Mouse (Mus musculus) CD4-positive helper T cell, adult 2 months (primary cell): Measurements from ENCODE around the gene B4galnt1.
A peak's percentile ranks its signal among the peaks of the same experiment; 100 is the strongest.
"Not testable (repeated sequence)": the region's sequence is repeated elsewhere in the genome, so short reads cannot be mapped to it uniquely, and the experiment has no call there.

Source experiments
- DNase-seq: peaks from one replicate; pipeline ENCODE4 v3.0.0-alpha.2; 2012; ENCODE audit warnings: low read depth, missing footprints, low spot score

Gene B4galnt1

DNA sequence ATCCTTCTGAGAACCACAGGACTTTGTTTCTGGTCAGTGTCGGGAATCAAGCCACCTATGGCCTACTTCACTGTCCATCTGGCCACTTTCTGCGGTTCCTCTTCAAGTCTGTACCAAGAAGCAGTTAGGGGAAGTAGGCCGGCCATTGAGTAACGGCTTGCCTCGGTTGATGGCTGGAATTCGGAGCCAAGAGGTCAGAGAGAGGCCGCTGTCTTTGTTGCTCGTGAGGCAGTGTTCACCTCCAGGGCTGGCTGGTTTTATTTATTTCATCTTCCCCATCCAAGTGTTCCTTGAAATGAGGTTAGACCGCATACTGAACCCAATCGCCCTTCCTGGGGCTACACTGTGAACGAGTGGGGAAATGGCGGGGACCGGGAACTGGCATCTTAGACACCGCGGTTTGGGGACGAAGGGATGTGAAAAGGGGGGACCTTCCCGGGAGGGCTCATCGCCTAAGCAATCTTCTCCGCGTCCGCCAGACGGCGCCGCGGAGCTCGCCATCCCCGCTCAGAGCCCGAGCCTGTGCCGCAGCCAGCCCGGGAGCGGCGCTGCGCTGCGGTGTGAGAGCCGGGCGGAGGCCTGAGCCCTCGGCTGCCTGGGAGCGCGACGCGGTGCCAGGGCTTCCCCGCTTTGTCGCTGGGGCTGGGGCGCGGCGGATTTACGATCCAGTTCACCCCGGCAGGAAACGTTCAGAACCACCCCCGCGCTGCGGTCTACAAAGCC is at the start of gene B4galnt1:
Gene B4galnt1, plus strand, starts transcription at position 595 of the 723 bp plus-strand sequence.
- peak; percentile 95 for DNase-seq

DNA sequence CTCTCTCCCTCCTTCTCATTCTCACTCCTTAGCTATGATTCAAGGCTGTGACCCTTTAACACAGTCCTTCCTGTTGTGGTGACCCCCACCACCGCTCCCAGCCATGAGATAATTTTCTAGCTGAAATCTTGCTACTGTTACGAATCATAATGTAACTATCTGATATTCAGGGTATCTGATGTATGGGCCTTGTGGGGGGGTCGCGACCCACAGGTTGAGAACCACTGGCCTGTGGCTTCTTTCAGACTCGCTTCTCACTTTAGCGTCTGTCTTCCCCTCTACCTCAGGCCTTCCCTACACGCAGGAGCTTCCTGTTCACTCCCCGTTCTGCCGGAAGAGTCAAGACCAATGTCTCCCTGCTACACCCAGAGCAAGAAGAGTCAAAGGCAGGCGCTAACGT is 46.6 kb upstream of the B4galnt1 start:
- no peak for DNase-seq

DNA sequence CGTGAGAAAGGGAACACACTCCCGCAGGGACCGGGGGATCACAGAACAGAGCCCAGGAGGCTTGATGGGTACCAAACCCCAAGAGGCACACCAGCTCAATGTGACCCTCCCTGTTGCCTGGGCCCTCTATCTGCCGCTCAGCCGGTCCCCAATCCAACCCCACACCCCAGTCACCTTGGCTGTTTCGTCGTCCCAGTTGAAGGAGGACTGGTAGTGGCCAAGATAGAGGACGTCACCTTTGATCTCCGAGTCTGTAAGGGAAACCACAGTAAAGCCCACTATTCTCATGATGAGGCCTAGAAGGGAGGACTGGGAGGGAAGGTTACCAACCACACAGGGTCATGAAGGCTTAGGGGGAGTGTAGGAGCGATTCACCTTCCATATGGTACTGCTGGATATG is 45.8 kb upstream of the B4galnt1 start:
- no peak for DNase-seq

DNA sequence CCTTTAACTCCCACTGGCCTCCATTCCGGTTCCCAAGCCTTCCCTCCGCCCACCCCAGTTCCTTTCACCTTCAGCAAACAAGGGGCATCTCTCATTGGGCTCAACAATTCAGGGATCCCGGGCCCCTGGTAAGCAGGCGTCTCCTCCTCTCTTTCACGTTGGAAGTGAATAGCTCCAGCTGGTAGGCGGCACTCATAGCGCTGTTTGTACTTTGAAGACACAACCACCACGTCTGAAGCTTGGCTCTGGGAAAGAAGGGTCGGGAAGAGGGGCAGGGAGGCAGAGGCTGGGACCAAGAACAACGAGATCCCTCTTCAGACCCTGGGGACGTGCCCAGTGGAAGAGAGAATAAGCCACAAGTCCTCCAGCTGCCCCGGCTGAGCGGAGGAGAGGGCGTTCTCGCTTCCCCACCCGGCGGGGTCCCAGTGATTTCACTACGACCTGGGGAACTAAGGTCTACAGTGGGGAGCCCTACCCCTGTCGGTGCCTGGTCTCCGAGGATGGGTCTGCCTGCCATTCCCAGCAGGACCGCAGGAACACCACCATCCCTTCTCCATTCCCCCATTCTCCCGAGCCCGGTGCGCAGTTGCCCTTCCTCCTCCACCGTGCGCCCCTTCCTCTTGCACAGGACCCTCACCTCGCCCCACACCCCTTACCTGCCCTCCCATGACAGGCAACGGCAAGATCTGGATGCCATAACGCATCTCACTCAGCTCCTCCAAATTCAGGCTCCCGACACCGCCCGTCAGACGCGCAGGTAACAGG is 44.5 kb upstream of the B4galnt1 start:
- DNase-seq = no peak

DNA sequence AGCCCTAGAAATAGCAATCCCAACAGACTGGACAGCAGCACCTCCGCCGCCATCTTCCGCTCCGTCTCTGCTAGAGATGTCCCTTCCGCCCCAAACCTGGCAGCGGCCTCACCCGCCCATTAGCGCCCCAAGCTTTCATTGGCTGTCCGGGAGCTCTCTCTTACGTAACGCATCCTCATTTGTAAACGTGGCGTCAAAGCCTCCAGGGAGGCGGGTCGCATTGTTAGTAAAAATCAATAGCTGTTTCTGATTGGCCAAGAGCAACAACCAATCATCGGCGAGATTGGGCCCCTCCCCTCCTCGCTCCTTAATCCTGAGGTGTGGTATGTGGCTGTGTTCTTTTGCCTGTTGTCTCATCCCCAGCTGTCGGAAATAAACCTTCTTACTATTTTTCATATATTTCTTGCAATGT is 44.0 kb upstream of the B4galnt1 start, which contains the start of gene Os9:
Gene Os9, minus strand, starts transcription at position 66 of the 412 bp plus-strand sequence.
- peak; percentile 98 for DNase-seq

DNA sequence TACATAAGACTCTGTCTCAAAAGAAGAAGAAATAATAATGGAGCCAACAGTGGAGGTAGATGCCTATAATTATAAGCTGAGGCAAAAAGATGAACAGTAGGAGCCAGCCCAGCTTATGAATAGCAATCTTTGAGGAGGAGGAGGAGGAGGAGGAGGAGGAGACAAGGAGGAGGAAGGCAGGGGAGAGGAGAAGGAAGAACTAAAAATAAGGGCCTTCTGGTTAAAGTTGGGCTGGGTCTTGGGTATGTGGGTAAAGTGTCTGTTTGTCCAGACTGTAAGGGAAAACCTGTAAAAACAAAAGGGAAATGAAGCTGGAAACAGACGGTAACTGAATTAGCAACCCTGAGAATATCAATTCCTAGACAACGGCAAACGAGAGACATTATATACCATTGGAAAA is 43.0 kb upstream of the B4galnt1 start:
- no peak for DNase-seq

DNA sequence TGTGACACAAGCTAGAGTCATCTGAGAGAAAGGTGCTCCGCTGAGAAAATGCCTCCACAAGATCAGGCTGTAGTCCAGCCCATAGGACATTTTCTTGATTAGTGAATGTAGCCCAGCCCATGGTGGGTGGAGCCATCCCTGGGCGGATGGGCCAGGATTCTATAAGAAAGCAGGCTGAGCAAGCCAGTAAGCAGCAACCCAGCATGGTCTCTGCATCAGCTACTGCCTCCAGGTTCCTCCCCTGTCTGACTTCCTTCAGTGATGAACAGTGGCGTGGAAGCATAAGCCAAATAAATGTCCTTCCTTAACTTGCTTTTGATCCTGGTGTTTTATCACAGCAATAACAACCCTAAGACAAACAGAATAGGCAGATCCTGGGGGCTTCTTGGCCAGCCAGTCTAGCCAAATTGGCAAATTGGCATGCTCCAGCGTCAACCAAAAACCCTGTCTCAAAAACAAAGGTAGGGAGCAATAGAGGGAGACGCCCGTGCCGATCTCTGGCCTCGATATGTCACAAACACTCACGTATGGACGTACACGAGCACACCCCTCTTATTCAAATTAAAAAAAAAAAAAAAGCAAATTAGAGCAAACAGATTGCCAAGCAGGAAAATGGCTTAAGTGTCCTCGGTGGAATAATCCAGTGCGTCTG is 42.1 kb upstream of the B4galnt1 start:
- DNase-seq = no peak

DNA sequence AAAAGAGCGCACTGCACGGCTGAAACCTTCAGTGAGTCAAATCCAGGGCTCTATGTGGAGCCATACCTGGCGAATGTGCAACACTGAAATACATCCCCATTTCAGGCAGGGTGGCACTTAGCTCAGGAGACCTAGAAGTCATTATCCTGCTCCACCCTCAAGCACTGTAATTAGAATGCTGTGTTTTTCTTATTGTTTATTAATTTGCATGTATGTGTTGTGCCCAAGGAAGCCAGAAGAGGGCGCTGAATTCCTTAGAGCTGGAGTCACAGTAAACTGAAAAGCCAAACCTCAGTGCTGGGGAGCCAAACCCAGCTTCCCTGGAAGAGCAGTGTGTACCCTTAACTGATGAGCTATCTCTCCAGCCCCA is 41.6 kb upstream of the B4galnt1 start:
- DNase-seq = peak; percentile 77

DNA sequence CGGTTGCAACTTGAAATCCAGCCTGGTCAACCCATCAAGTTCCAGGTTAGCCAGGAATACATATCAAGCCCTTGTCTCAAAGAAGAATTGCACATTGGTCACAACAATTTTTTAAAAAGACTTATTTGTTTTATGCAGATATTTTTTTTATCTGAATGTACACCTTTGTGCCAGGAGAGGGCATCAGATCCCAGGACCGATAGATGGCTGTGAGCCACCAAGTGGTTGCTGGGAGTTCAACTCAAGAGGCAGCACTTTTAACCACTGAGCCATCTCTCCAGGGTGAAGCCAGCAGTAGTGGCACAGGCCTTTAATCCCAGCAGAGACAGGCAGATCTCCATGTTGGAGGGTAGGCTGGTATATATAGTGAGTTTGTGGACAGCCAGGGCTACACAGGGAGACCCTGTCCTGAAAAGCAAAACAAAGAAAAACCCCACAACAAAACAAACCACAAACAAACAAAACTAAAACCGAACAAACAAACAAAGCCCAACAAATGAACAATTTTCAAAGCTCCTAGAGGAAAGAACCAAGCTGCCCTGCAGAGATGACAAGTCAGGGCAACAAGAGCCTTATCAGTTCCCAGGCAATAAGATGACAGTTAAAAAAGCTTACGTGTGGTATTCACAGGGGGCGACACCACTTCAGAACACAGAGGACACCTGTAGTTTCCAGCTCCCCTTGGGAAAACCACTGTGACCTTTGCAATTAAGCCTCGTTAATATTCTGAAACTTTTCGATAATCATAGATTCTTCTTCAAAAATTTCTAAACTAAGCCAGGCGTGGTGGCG is 39.6 kb upstream of the B4galnt1 start:
- DNase-seq = peak; percentile 84

DNA sequence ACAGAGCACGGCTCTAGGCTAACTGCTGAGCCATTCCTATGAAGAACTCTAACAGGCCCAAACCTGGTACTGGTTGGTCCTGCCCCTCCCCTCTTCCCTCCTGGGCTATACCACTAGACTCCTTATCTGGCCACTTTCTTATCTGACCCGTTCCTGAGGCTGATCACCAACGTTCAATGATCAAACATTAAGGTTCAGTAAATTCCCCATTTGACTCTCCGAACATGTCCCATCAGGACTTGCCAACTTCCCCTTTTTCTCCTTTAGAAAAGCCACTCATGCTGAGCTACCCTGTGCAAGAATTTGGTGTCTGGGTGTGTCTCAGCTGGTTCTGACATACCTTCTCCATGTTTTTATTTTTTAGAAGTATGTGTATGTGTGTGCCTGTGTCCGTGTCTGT is 38.4 kb upstream of the B4galnt1 start:
- DNase-seq = no peak

DNA sequence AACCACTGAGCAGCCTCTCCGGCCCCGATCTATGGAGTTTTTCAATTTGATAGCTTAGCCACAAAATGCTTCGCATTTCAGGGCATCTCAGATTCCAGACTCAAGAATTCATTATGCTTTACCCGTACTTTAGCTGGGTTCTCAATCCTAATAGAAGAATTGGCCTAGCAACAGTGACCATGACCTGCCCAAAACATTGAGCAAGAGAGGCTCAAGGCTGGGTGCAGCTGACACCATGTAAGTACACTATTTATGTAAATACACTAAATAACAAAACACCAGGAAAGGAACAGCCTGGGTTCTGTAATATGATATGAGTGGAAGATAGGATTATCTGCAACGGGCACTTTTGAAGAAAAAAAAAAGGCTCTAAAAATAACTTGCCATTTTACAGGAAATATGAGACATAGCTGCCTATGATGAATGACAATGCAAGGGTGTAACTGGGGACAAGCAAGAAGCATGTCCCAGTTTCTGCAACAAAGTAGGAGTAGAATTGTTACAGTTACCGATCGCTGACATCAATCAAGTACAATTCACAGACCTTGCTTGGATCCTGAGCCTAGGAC is 37.2 kb upstream of the B4galnt1 start:
- no peak for DNase-seq

DNA sequence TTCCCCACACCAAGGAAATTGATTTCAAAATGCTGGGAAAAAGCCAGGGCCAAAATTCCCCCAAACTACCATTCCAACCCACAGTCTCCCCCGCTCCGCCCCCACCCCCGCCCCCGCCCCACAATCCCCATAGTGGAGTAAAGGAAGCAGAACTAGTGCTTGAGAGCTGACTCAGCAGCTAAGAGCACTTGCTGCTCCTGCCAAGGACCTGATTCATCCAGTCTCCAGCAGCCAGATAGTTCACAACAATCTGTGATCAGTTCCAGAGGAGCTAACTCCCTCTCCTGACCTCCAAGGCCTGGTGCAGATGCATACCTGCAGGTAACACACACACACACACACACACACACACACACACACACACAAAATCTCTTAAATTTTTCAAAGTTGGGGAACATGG is 35.6 kb upstream of the B4galnt1 start:
- DNase-seq = no peak

DNA sequence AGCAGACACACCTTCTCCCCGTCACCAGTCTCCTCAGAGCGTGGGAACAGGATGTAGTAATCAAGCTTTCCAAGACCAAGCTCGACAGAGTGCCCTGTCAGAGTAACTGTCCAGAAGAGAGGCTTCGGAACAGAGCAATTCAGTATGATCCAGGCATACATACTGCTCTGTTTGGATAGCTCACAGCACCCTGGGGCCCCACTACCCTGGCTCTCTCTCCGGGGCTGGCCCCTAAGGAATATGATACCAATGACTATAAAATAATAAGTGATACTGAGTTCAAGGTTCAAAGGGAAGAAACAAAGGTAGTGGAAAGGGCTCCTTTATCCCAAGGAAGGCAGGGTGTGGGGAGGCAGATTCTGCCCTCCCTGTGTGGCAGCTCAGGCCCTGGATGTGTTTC is 32.6 kb upstream of the B4galnt1 start:
- no peak for DNase-seq

DNA sequence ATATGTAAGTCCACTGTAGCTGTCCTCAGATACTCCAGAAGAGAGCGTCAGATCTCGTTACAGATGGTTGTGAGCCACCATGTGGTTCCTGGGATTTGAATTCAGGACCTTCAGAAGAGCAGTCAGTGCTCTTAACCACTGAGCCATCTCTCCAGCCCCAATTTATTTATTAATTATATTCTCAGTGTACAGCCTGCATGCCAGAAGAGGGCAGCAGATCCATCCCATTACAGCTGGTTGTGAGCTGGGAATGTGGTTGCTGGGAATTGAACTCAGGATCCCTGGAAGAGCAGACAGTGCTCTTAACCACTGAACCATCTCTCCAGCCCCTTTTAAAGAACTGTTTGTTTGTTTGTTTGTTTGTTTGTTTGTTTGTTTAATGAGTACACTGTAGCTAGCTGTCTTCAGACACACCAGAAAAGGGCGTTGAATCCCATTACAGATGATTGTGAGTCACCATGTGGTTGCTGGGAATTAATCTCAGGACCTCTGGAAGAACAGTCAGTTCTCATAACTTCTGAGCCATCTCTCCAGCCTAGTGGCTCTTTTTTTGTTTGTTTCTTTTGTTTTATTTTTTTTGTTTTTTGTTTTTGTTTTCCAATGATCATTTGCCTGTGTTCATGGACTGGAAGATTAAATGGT is 30.5 kb upstream of the B4galnt1 start:
- DNase-seq = not testable (repeated sequence)

DNA sequence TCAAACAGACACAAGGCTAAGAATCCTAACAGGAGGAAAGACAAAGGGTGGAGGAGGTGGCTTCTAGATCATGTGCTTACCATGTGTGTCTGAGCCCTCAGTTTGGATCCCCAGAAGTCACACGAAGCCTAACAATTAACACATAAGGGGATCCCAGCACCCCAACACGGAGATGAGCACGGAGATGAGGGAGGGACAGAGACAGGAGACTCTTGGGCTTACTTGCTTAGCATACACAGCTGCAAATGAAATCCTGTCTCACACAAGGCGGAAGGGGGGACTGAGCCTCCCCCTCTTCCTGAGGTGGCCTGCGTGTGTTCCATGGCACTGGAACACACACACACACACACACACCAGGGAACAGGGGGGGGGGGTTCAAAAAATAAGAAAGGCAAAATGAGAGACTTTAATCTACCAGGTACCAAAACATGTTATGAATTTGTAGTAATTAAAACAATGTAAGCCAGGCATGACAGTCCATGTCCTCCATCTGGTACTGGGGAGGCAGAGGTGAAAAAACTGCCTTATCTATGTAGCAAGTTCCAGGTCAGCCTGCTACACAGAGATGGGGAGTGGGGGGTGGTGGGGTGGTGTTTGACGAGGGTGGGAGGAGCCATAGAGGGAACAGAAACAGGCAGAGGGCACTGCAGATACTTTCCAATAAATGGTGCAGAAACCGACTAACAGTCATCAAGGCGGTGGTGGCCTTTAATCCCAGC is 29.7 kb upstream of the B4galnt1 start:
- peak; percentile 81 for DNase-seq

DNA sequence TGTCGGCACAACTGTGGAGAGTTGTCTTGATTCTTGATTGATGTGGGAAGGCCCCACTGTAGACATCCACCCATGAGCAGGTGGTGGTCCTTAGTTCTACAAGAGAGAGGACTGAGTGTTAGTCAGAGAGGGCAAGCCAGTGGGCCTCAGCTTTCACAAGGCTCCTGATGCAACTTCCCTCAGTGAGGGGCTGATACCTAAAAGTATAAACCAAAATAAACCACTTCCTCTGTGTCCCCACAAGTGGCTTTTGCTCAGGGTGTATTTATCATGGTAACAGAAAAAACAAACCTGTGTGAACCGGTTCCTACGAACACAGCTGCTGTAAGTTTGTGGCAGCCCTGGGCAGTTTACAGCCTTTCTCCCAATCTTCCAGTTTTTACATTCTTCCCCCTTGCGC is 28.5 kb upstream of the B4galnt1 start:
- DNase-seq = peak; percentile 91

DNA sequence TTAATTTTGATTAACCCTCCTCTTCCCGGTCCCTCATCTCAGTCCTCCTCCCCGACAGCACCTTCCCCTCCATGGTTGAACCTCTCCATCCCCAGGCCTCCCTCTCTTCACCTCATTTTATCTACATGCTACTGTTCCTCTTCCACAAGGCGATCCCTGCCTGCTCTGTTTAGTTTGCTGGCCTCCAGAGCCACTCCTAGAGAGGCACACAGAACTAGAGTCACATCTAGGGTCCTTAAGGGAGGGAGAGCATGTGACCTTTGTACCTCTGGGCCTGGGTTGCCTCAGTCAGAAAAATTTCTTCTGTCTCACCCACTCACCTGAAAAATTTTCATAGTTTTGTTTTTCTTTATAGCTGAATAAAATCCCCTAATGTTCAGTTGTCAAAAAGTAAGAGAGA is 27.1 kb upstream of the B4galnt1 start:
- no peak for DNase-seq

DNA sequence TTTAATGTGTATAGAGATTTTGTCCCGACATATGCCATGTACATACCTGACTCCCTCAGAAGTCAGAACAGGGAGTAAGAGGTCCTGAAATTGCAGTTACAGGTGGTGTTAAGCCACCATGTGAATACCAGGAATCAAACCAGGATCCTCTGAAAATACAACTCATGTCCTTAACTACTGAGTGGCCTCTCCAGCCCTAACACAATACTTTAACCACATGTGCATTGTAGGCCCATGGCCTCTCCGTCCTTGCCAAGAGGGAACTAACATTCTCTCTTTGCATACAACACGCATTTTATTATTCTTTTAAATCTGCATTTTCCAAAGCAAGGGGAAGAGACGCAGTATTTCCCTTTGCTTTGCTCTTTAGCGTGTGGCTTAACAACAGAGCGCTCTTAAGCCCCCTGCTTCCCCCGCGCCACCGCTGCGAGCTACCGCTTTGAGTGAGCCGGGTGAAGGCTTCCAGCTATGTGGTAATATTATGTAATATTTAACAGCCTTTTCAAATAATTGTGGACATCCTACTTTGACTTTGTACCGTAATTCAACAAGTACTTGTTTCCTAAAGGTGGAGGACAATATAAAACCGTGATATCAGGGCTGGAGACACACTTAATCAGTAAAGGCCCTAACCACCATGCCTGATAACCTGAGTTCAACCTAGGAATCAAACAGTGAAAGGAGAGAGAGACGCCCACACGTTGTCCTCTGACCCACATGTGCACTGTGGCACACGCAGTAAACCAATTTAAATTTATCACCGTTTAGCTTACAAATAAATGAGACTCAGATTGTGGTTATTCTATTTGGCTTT is 26.5 kb upstream of the B4galnt1 start:
- DNase-seq = no peak

DNA sequence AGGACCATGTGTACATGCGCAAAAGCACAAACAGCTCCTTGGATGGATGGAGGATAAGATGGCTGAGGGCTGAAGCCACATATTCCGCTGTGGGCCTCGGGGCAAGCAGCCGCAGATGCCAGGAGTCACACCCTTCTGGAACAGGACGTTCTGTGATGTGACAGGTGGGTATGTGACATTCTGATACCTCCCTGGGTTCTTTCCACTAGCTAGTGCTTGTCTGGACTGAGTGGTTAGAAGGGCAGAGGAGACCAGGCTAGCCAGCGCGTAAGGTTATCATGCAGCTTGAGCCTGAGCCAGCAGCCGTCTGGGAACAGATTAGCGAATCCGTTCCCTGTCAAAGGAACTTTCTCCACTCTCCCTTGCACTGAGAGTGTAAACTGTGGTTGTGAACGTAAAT is 24.1 kb upstream of the B4galnt1 start:
- DNase-seq = peak; percentile 72
